Mouse (Mus musculus) cortical plate, adult 2 months (tissue): ENCODE measurements around the gene Kmt2a. TPM values are rescaled to one million over a fixed set of nuclear protein-coding genes. Genes with fewer than 3 reads are reported as not detected.

Source experiments
- H3K27ac ChIP-seq: fragments of 200-500 bp; 2 replicates; pipeline ENCODE4 v1.5.1; 2012; ENCODE audit warnings: low read length, control low read depth, inconsistent platforms; ENCODE audit not compliant: insufficient read depth
- H3K4me1 ChIP-seq: fragments of 200-500 bp; 2 replicates; pipeline ENCODE4 v1.6.1; 2011; ENCODE audit warnings: low read length; ENCODE audit not compliant: control insufficient read depth, insufficient read depth
- H3K4me3 ChIP-seq: fragments of 200-500 bp; 2 replicates; pipeline ENCODE4 v1.5.1; 2011; ENCODE audit warnings: mild to moderate bottlenecking, low read length, control low read depth; ENCODE audit not compliant: insufficient read depth
- CTCF ChIP-seq: fragments of 200-500 bp; IDR thresholded peaks from 2 replicates; pipeline ENCODE4 v1.5.1; 2011; ENCODE audit warnings: mild to moderate bottlenecking, control low read depth, low read length; ENCODE audit not compliant: insufficient read depth; ENCODE audit errors: extremely low read depth
- POLR2A ChIP-seq: fragments of 200-500 bp; IDR thresholded peaks from 2 replicates; pipeline ENCODE4 v1.6.1; 2011; ENCODE audit warnings: mild to moderate bottlenecking, low read length, control low read depth; ENCODE audit not compliant: insufficient read depth; ENCODE audit errors: extremely low read depth
- polyA plus RNA-seq: library from polyadenylated mRNA; depleted of rRNA; stranded (reverse); fragments of >200 nt; gene quantifications from 2 replicates; pipeline ENCODE4 v1.2.3, GENCODE M21; 2012; rRNA removed

Gene Kmt2a
- polyA plus RNA-seq: 28.3 and 28.6 TPM in 2 replicates

DNA sequence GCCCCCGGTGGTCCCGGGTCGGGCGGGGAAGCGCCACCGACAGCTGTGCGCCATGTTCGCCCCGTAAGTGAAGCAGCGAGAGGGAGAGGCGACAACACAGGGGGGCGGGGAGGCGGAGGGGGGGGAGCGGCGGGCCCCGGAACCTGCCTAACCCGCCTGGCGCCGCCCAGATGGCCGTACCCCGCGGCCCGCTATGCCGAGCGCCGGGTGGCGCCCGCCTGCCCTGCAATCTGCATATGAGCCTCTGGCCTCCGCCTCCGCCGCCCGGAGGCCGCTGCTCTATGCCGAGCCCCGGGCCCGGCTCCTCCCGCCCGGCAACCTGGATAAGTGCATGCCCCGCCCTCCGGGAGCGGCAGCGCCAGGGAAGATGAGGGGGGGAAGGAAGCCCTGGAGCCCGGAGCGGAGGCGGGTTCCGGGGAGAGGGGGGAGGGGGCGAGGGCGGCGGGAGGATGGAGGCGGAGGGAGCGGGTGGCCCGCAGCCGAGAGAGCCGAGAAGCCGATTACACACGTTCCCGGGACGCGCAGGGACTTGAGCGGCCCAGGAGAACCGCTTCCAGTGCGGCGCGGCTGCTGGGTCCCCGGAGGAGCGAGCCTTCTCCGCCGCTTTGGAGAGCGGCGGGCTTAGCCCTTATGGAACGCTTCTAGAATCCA, at the start of gene Kmt2a:
TSS of gene Kmt2a (minus strand) at position 76 of the 651 bp plus-strand sequence.
- Histone ChIP-seq H3K27ac (peak within 1 kb of the TSS; percentile 92), H3K4me3 (peak within 1 kb of the TSS; percentile 61), H3K4me1 (peaks cover 9% of the 10 kb centered on the region)
- TF ChIP-seq POLR2A (peak; percentile 60), CTCF (no peak)

DNA sequence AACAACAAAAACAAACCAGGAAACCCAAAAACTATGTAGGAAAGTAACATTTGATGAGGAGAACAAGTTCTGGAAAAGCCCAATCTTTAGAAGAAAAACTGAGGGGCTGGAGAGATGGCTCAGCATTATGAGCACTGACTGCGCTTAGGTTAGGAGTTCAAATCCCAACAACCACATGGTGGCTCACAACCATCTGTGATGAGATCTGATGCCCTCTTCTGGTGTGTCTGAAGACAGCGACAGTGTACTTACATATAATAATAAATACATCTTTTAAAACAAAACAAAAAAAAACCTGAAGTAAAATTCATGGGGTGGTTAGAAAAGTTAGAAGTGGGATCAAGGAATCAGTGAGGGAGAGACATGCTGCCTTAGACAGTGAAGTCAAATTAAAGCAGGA, 40.4 kb upstream of the Kmt2a start:
- H3K27ac ChIP-seq: no peak overlapping the region
- TF ChIP-seq POLR2A (no peak), CTCF (no peak)
- peak overlapping the region; percentile 99; the same call in 1 of the 2 replicates for H3K4me3 ChIP-seq
- H3K4me1 ChIP-seq: no peaks in the 10 kb centered on the region

DNA sequence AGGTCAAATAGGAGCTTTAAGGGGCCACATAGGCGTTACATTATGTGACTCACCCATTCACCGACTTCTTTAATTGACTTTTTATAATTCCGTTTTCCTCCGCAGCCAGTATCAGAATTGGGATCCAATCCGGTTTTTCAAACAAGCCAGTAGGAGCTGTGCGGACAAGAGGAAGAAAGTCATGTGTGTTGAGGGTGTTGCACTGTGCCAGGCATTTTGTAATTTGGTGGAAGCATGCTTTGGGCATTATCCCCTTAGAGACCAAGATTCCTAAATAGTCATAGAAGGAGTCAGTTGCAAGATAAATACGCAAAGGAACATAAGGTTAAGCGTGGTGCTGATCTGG, 40.0 kb upstream of the Kmt2a start:
- 0 out of 2 replicates have a peak, but pooled peaks have one; percentile 4 for TF ChIP-seq POLR2A
- no peak for TF ChIP-seq CTCF
- Histone ChIP-seq H3K27ac (peak overlapping the region; percentile 95), H3K4me3 (peak overlapping the region; percentile 99), H3K4me1 (no peaks in the 10 kb centered on the region)

DNA sequence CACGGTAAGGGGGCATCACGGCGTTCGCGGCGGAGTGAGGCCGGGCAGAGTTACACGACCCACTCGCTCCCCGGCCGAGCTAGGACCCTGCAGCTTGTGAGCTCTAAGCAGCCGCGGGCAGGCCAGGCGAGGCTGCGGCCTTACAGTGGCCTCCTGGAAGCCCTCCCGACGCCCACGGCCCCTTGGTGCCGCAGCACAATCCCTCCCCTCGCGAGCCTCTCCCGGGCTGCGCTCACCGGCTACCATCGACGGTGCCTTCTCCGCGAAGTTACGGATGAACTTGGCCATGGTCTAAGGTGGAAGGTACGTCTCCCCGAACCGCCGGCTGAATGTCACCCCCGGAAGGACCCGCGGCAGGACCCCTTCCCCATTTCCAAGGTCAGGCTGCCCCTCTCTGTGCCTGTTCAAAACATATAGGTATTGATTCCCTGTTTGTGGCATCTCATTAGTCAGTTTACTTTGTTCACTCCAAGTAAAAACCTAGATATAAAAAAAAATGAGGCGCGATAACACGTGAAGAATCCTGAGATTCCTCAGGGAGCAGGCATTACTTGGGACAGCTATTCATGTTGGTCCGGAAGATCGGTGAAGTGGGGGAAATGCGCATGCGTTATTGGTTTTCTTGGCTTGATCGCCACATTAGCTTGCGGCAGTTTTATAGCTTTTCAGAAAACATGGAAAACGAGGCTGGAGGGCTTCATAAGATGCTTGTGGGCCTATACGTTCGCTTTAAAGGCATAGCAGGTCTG, 39.5 kb upstream of the Kmt2a start, which contains the start of gene Atp5l:
TSS of gene Atp5l (minus strand) at position 369 of the 749 bp plus-strand sequence.
- peak within 1 kb of the TSS; percentile 99 for H3K4me3 ChIP-seq
- TF ChIP-seq POLR2A: peak; percentile 60; the same call in 1 of the 2 replicates
- no peak for TF ChIP-seq CTCF
- peak within 1 kb of the TSS; percentile 95 for H3K27ac ChIP-seq
- no peaks in the 10 kb centered on the region for H3K4me1 ChIP-seq

DNA sequence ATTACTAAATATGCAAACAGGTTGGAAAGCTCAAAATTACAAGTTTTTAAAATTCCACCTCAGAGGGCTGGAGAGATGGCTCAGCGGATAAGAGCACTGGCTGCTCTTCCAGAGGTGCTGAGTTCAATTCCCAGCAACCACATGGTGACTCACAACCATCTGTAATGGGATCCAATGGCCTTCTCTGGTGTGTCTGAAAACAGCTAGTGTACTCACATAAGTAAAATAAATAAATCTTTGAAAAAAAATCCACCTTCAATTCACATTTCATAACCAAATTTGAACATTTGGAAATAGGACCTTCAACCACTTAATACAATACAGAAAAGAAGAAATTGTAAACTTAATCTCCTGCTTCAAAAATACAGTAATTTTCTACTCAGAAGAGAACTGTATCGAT, 38.5 kb upstream of the Kmt2a start:
- no peak for TF ChIP-seq CTCF
- no peak for TF ChIP-seq POLR2A
- peaks cover 2% of the 10 kb centered on the region; the same call in 1 of the 2 replicates for H3K4me1 ChIP-seq
- no peak overlapping the region for H3K27ac ChIP-seq
- peak overlapping the region; percentile 99 for H3K4me3 ChIP-seq

DNA sequence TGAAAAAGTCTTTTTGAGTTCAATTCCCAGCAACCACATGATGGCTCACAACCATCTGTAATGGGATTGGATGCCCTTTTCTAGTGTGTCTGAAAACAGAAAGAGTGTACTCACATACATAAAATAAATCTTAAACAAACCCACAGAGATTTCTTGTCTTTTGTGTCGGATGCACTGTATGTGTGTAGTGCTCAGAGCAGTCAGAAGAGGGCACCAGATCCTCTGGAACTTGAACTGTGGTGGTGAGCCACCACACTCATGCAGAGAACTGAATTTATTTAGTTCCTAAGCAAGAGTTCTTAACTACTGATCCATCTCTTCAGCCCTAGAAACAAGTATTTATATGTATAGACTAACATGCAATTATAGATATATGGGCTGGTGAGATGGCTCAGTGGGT, 35.1 kb upstream of the Kmt2a start:
- Histone ChIP-seq H3K4me3 (no peak overlapping the region), H3K27ac (no peak overlapping the region), H3K4me1 (peaks cover 5% of the 10 kb centered on the region; the same call in 1 of the 2 replicates)
- TF ChIP-seq POLR2A (no peak), CTCF (peak; percentile 48)

DNA sequence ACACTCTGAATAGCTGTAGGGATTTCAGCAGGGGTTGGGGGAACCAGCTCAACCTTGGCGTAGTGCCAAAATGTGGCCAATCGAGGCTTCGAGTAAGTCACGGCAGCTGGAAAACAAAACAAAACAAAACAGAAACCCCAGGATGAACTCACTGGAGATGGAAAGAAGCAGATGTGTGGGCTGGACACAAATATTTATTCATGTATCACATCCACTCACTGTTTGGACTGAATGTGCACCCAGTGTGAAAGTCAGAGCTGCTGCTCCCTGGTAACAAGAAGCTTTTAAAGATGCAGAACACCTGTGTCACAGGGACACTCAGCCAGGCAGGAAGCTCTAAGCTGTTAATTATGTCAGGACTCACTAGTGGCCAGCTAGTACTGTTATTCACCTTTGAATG, 33.6 kb upstream of the Kmt2a start:
- TF ChIP-seq POLR2A (no peak), CTCF (no peak)
- H3K27ac ChIP-seq: no peak overlapping the region

DNA sequence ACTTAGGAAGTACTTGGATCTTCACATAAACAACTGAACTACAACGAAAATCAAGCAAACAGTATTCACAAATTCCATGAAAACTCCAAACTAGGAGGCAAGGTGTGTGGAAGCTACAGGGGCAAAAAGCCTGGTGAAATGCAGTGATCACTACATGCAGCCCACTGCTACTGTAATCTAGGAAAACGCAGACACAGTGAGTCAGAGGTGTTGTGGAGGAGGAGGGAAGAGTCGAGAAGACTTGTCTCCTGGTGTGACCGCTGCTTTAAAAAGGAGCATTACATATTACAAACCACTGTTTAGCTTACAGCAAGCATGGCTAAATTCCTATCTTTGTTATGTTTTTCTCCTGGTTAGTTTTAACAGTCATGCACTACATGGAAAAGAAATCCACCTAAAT, 30.3 kb upstream of the Kmt2a start:
- Histone ChIP-seq H3K4me1 (peaks cover 8% of the 10 kb centered on the region), H3K27ac (no peak overlapping the region), H3K4me3 (no peak overlapping the region)
- TF ChIP-seq POLR2A (no peak), CTCF (no peak)

More for the DNA sequence above, 33.6 kb upstream of the Kmt2a start:
- Histone ChIP-seq H3K4me3 (no peak overlapping the region), H3K4me1 (peaks cover 6% of the 10 kb centered on the region; the same call in 1 of the 2 replicates)

DNA sequence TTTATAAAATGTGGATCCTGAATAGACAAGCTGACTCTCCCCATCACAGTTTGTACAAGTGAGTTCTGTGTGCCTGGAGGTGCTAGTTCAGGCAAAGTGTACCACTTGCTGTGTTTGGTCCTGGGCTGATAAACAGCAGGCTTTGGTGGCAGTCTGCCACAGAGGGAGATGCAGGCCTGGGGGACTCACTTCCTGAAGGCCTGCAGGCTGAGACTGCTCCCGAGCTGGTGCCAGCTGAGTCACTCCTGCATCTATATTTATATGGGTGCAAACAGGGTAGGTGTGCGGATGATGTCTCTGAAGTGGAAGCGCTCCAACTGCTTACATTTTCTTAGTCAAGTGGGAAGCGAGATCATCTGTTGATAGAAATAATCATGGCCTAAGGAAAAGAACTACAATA, 24.5 kb upstream of the Kmt2a start:
- peak overlapping the region; percentile 53; the same call in 1 of the 2 replicates for H3K27ac ChIP-seq
- no peak overlapping the region for H3K4me3 ChIP-seq
- TF ChIP-seq POLR2A: no peak
- TF ChIP-seq CTCF: no peak
- peaks cover 17% of the 10 kb centered on the region for H3K4me1 ChIP-seq

DNA sequence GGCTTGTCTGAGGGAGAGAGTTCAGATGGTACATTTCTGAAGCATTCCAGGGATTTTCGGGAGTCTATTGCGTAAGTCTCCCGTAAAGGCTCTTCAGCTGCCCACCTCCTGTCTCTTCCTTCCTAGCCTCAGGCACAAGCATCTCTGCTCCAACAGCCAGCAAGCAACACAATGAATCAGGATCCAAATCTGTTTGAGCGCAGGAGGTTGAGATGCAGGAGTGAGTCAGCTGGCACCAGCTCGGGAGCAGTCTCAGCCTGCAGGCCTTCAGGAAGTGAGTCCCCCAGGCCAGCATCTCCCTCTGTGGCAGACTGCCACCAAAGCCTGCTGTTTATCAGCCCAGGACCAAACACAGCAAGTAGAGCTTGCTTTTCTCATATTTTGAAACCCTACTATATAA, 23.9 kb upstream of the Kmt2a start:
- Histone ChIP-seq H3K4me3 (no peak overlapping the region), H3K4me1 (peaks cover 17% of the 10 kb centered on the region), H3K27ac (peak overlapping the region; percentile 53; the same call in 1 of the 2 replicates)
- TF ChIP-seq CTCF: no peak
- TF ChIP-seq POLR2A: no peak
